Mouse (Mus musculus): ENCODE results near the gene Rdh1. TPM values are rescaled to one million over a fixed set of nuclear protein-coding genes. Genes with fewer than 3 reads are reported as not detected.
"Not testable (repeated sequence)": the region's sequence is repeated elsewhere in the genome, so short reads cannot be mapped to it uniquely, and the experiment has no call there.

The Rdh1 gene
- polyA plus RNA-seq, 1 experiment from 2014 or later = 0.09 TPM

DNA sequence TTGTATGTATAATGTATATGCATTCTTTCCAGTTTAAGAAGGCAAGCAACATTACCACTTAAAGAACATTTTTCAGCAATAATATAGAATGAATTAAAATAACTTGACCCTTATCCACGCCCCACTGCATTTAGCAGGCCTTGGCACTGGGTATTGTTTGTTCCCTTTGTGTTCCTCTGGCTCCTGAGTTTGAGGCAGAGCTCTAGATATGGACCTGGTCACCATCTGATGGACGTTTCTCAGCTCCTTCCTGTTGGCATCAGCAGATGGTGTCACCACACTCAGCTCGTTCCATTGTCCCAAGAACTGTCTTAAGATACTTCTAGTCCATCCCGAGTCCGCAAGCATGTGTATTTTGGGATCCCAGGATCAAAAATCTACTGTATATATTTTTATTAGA, 42.7 kb downstream of the Rdh1 start:
- H3K9me3 ChIP-seq = no peaks in the 10 kb centered on the region

GRCm38 (mm10) chr10:127804416-127804815, 44.9 kb downstream of the Rdh1 start:
- ATAC-seq (ENCODE audit: low FRiP score, low read depth) = no peak
- H3K27me3 ChIP-seq (replicated peaks) = no peaks in the 10 kb centered on the region
- H3K9me3 ChIP-seq = no peaks in the 10 kb centered on the region
- no peak overlapping the region for H3K4me3 ChIP-seq
- H3K4me2 ChIP-seq (replicated peaks) = no peak overlapping the region
- no peaks in the 10 kb centered on the region for H3K4me1 ChIP-seq
- H3K27ac ChIP-seq = no peak overlapping the region
- H3K36me3 ChIP-seq = no peaks in the 10 kb centered on the region
- 71% methylated on average over 7 of the region's 7 CpGs for WGBS
- H3K9ac ChIP-seq = no peak overlapping the region

More for the DNA sequence above, 42.7 kb downstream of the Rdh1 start:
- no peak overlapping the region for H3K4me3 ChIP-seq
- no peaks in the 10 kb centered on the region for H3K36me3 ChIP-seq
- H3K9ac ChIP-seq = no peak overlapping the region
- 86% methylated on average over 5 of the region's 5 CpGs for whole genome bisulfite sequencing
- no peaks in the 10 kb centered on the region for H3K27me3 ChIP-seq (replicated peaks)
- no peak overlapping the region for H3K4me2 ChIP-seq (replicated peaks)
- no peak overlapping the region for H3K27ac ChIP-seq
- no peak for ATAC-seq (ENCODE audit: low FRiP score, low read depth)
- H3K4me1 ChIP-seq = no peaks in the 10 kb centered on the region

- Histone ChIP-seq H3K36me3 (no peaks in the 10 kb centered on the region), H3K4me3 (no peak overlapping the region), H3K9me3 (peaks cover 2% of the 10 kb centered on the region; the same call in 1 of the 2 replicates), H3K27ac (no peak overlapping the region), H3K27me3 (replicated peaks) (no peaks in the 10 kb centered on the region), H3K4me2 (replicated peaks) (no peak overlapping the region), H3K4me1 (no peaks in the 10 kb centered on the region), H3K9ac (no peak overlapping the region)
- ATAC-seq (ENCODE audit: low FRiP score, low read depth) = no peak
These were observed 56.4 kb downstream of the Rdh1 start for GRCm38 (mm10) chr10:127815888-127816287.

- 81% methylated on average over 4 of the region's 4 CpGs for WGBS
These were observed 57.9 kb downstream of the Rdh1 start for GRCm38 (mm10) chr10:127817268-127817910.

More at GRCm38 (mm10) chr10:127817268-127817910, 57.9 kb downstream of the Rdh1 start:
- H3K4me3 ChIP-seq; H3K9me3 ChIP-seq; H3K27me3 ChIP-seq (replicated peaks); H3K4me2 ChIP-seq (replicated peaks); H3K27ac ChIP-seq; H3K4me1 ChIP-seq; H3K36me3 ChIP-seq; ATAC-seq (ENCODE audit: low FRiP score, low read depth); H3K9ac ChIP-seq: not testable (repeated sequence)

Other genes starting within 250 kb of the Rdh1 start
- 7.3 and 7.6 TPM in 2 replicates for gene Ndufa4l2, start 244.8 kb upstream of the Rdh1 start, polyA plus RNA-seq (2016; fragmentation: Nextera tagmentation; extraction: Ambion mirVana)
- gene Shmt2, start 237.3 kb upstream of the Rdh1 start, polyA plus RNA-seq (2016; fragmentation: Nextera tagmentation; extraction: Ambion mirVana) = 74.2 and 76.9 TPM in 2 replicates
- 112 and 125 TPM in 2 replicates for gene Nxph4, start 225.2 kb upstream of the Rdh1 start, polyA plus RNA-seq (2016; fragmentation: Nextera tagmentation; extraction: Ambion mirVana)
- 85.7 and 96.0 TPM in 2 replicates for gene Lrp1, start 138.6 kb upstream of the Rdh1 start, polyA plus RNA-seq (2016; fragmentation: Nextera tagmentation; extraction: Ambion mirVana)
- gene Stat6, start 116.7 kb upstream of the Rdh1 start, polyA plus RNA-seq (2016; fragmentation: Nextera tagmentation; extraction: Ambion mirVana) = 7.2 and 7.5 TPM in 2 replicates
- 7.2 and 8.0 TPM in 2 replicates for gene Nemp1, start 92.8 kb upstream of the Rdh1 start, polyA plus RNA-seq (2016; fragmentation: Nextera tagmentation; extraction: Ambion mirVana)
- 5.6 and 6.9 TPM in 2 replicates for gene Nab2, start 91.2 kb upstream of the Rdh1 start, polyA plus RNA-seq (2016; fragmentation: Nextera tagmentation; extraction: Ambion mirVana)
- gene Myo1a, start 54.6 kb upstream of the Rdh1 start, polyA plus RNA-seq (2016; fragmentation: Nextera tagmentation; extraction: Ambion mirVana) = 0.29 and 0.58 TPM in 2 replicates
- gene Tac2, start 35.2 kb upstream of the Rdh1 start, polyA plus RNA-seq (2016; fragmentation: Nextera tagmentation; extraction: Ambion mirVana) = 0.91 TPM in 1 of 2 replicates, not detected in the other
- gene Zbtb39, start 20.2 kb upstream of the Rdh1 start, polyA plus RNA-seq (2016; fragmentation: Nextera tagmentation; extraction: Ambion mirVana) = 4.9 and 5.5 TPM in 2 replicates
- gene Gpr182, start 8.0 kb upstream of the Rdh1 start, polyA plus RNA-seq (2016; fragmentation: Nextera tagmentation; extraction: Ambion mirVana) = 0.28 and 0.41 TPM in 2 replicates
- gene Rdh16f1, start 66 bp downstream of the Rdh1 start, polyA plus RNA-seq (2016; fragmentation: Nextera tagmentation; extraction: Ambion mirVana) = not detected in 2 replicates
- gene Rdh9, start 16.7 kb downstream of the Rdh1 start, polyA plus RNA-seq (2016; fragmentation: Nextera tagmentation; extraction: Ambion mirVana) = 0.09 and 0.10 TPM in 2 replicates
- not detected in 2 replicates for gene Rdh16, start 41.4 kb downstream of the Rdh1 start, polyA plus RNA-seq (2016; fragmentation: Nextera tagmentation; extraction: Ambion mirVana)
- gene Rdh19, start 90.2 kb downstream of the Rdh1 start, polyA plus RNA-seq (2016; fragmentation: Nextera tagmentation; extraction: Ambion mirVana) = not detected in 2 replicates
- gene Rdh16f2, start 106.8 kb downstream of the Rdh1 start, polyA plus RNA-seq (2016; fragmentation: Nextera tagmentation; extraction: Ambion mirVana) = not detected in 2 replicates
- not detected in 2 replicates for gene Rdh7, start 129.1 kb downstream of the Rdh1 start, polyA plus RNA-seq (2016; fragmentation: Nextera tagmentation; extraction: Ambion mirVana)
- gene Sdr9c7, start 138.8 kb downstream of the Rdh1 start, polyA plus RNA-seq (2016; fragmentation: Nextera tagmentation; extraction: Ambion mirVana) = not detected in 2 replicates
- gene Hsd17b6, start 247.9 kb downstream of the Rdh1 start, polyA plus RNA-seq (2016; fragmentation: Nextera tagmentation; extraction: Ambion mirVana) = not detected in 2 replicates

Data from neural tube, embryonic 12.5 days (tissue).